Mouse (Mus musculus) limb, embryonic 13.5 days (tissue): ENCODE measurements at regions not wholly inside any gene's neighbourhood (a gene's known extent, or its start where the extent isn't known, plus 50 kb on each side); places are given as distances from the start of the nearest gene placed in this dataset.

Experiments
- ATAC-seq: fragments of 200-750 bp; cut with Nextera tagmentation; 2 replicates; pipeline ENCODE4 v1.8.0; 2017; ENCODE audit warnings: low read depth, moderate number of reproducible peaks, moderate TSS enrichment; ENCODE audit not compliant: low FRiP score
- H3K27ac ChIP-seq: fragments of 300-500 bp; sonication (generic); 2 replicates; pipeline ENCODE4 v1.5.1; 2015; ENCODE audit warnings: inconsistent platforms, mild to moderate bottlenecking, moderate library complexity
- H3K27me3 ChIP-seq: fragments of 300-500 bp; sonication (generic); 2 replicates; pipeline ENCODE4 v1.6.1; 2015; ENCODE audit warnings: mild to moderate bottlenecking, inconsistent platforms
- H3K36me3 ChIP-seq: fragments of 300-500 bp; sonication (generic); 2 replicates; pipeline ENCODE4 v1.6.1; 2015; ENCODE audit warnings: inconsistent platforms, mild to moderate bottlenecking, moderate library complexity
- H3K4me1 ChIP-seq: fragments of 300-500 bp; sonication (generic); 2 replicates; pipeline ENCODE4 v1.6.1; 2015; ENCODE audit warnings: inconsistent platforms
- H3K4me2 ChIP-seq: fragments of 300-500 bp; sonication (generic); replicated peaks from 2 replicates; pipeline ENCODE4 v1.6.1; 2015; ENCODE audit warnings: inconsistent platforms, mild to moderate bottlenecking, moderate library complexity
- H3K4me3 ChIP-seq: fragments of 300-500 bp; sonication (generic); 2 replicates; pipeline ENCODE4 v1.5.1; 2015; ENCODE audit warnings: moderate library complexity, mild to moderate bottlenecking, inconsistent platforms
- H3K9ac ChIP-seq: fragments of 300-500 bp; sonication (generic); 2 replicates; pipeline ENCODE4 v1.6.1; 2015; ENCODE audit warnings: mild to moderate bottlenecking, inconsistent platforms
- H3K9me3 ChIP-seq: fragments of 300-500 bp; sonication (generic); 2 replicates; pipeline ENCODE4 v1.6.1; 2016; ENCODE audit warnings: inconsistent platforms
- WGBS: fragments of 180-500 bp; shearing (Covaris S2); methylation state at CpG from one replicate; pipeline ENCODE4 v1.1.7; 2015; 5-methylcytosine and 5-hydroxymethylcytosine counted together

DNA sequence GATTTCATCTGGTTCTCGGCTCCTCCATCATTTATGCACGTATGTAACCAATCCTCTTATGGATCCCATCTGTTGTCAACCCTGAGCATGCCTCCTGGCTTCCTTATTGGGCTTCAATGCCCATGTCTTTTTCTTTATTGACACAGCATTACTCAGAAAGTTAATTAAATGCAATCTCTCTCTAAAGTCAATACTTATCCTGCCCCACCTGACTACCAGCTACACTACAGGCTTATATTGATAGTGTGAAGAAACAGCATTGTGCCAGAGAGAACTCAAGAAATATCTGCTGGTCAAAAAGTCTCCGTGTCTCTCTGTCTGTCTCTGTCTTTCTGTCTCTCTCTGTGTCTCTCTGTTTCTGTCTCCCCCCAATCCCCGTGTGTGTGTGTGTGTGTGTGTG, 194.7 kb upstream of the Rfx3 start:
- H3K9ac ChIP-seq = no peak overlapping the region
- 81% methylated on average over 4 of the region's 4 CpGs for WGBS
- ATAC-seq = no peak

DNA sequence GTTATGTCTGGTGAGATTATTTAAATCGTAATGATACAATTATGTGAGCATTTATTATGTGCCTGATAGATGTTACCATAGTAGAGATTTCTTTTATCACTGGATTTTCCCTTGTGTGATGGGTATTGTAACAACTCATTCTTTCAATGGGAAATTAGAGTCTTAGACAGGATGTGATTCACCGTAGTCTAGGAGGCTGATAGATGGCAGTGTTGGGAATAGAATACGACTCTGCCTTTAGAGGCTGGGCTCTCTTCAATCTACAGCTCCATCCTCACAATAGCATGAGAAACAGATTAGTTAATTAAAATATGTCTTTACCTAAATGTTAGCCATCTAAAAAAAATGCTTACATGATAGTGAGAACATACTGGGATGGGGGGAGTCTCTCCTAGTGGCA, 192.8 kb upstream of the Rfx3 start:
- Histone ChIP-seq H3K4me3 (no peak overlapping the region), H3K36me3 (no peaks in the 10 kb centered on the region), H3K4me1 (no peaks in the 10 kb centered on the region), H3K9ac (no peak overlapping the region), H3K4me2 (no peak overlapping the region), H3K9me3 (no peaks in the 10 kb centered on the region), H3K27me3 (no peaks in the 10 kb centered on the region), H3K27ac (no peak overlapping the region)
- ATAC-seq = no peak
- WGBS = 81% methylated on average over 3 of the region's 3 CpGs

More for the DNA sequence above, 194.7 kb upstream of the Rfx3 start:
- Histone ChIP-seq H3K4me2 (no peak overlapping the region), H3K27ac (no peak overlapping the region), H3K36me3 (no peaks in the 10 kb centered on the region), H3K4me1 (no peaks in the 10 kb centered on the region), H3K27me3 (no peaks in the 10 kb centered on the region), H3K4me3 (no peak overlapping the region), H3K9me3 (no peaks in the 10 kb centered on the region)

DNA sequence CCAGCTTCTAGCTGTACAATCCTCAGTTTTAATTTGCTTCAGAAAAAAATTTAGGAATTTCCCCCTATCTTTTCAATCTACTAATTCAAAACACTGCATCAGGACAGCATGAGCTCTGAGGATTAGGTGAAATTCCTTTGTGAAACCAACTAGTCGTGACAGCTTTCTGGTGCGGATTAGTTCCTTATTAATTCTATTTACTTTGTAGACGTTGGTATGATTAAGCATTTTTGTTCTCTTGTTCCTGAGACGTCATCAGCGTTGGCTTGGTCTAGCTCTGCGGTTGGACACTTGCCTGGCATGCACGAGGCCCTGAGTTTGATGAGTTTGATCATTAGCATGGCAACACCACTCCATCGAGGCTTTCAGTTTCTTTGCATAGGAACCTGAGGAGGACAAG, 188.4 kb upstream of the Rfx3 start:
- H3K27ac ChIP-seq = no peak overlapping the region
- no peak for ATAC-seq
- H3K4me3 ChIP-seq = no peak overlapping the region

DNA sequence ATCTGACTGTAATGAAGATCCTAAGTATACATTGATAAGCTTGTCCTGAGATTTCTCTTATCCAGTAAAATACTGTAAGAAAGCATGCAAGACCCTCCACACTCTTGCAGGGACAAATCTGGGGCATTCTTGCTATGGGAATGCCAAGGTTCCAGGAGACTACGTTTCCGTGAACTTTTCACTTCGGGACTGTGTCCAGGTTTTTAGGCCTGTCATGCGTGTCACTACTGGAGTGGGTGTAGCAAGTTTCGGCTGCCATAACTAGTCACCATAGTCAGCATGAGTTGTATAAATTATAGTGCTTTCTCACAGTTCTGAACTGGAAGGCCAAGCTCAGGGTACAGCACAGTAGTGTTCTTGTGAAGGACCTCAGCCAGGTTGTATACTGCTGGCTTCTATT, 185.9 kb upstream of the Rfx3 start:
- Histone ChIP-seq H3K4me2 (no peak overlapping the region), H3K4me1 (no peaks in the 10 kb centered on the region), H3K9ac (no peak overlapping the region), H3K4me3 (no peak overlapping the region), H3K27me3 (no peaks in the 10 kb centered on the region), H3K9me3 (no peaks in the 10 kb centered on the region), H3K27ac (no peak overlapping the region), H3K36me3 (no peaks in the 10 kb centered on the region)
- ATAC-seq = no peak
- WGBS = 94% methylated on average over 5 of the region's 5 CpGs

More for the DNA sequence above, 188.4 kb upstream of the Rfx3 start:
- no peak overlapping the region for H3K4me2 ChIP-seq
- no peaks in the 10 kb centered on the region for H3K27me3 ChIP-seq
- no peak overlapping the region for H3K9ac ChIP-seq
- 61% methylated on average over 8 of the region's 8 CpGs for WGBS
- no peaks in the 10 kb centered on the region for H3K9me3 ChIP-seq
- no peaks in the 10 kb centered on the region for H3K36me3 ChIP-seq
- H3K4me1 ChIP-seq = no peaks in the 10 kb centered on the region

DNA sequence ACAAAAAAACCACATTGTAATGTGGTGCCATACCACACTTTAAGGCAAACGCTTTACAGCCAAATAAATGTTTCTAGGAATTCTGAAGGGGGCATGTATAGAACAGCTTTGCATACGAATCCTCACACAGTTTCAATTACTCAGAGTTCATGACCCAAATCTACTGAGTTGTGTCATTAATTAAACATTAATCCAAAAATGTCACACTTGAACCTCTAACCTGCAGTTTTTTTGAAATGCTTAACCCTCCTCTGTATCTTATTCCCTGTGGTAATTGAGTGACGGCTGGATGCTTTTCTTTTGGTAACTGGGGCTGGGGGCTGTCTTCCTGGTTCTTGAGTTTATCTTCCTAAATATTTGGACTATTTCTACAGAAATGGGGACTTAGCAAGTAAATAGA, 181.3 kb upstream of the Rfx3 start:
- peaks cover 4% of the 10 kb centered on the region; the same call in 1 of the 2 replicates for H3K4me1 ChIP-seq
- no peaks in the 10 kb centered on the region for H3K9me3 ChIP-seq
- no peak overlapping the region for H3K9ac ChIP-seq
- WGBS = 57% methylated on average over 3 of the region's 3 CpGs
- H3K27me3 ChIP-seq = no peaks in the 10 kb centered on the region
- H3K4me3 ChIP-seq = no peak overlapping the region
- H3K27ac ChIP-seq = no peak overlapping the region
- H3K4me2 ChIP-seq = no peak overlapping the region
- no peaks in the 10 kb centered on the region for H3K36me3 ChIP-seq
- no peak for ATAC-seq

DNA sequence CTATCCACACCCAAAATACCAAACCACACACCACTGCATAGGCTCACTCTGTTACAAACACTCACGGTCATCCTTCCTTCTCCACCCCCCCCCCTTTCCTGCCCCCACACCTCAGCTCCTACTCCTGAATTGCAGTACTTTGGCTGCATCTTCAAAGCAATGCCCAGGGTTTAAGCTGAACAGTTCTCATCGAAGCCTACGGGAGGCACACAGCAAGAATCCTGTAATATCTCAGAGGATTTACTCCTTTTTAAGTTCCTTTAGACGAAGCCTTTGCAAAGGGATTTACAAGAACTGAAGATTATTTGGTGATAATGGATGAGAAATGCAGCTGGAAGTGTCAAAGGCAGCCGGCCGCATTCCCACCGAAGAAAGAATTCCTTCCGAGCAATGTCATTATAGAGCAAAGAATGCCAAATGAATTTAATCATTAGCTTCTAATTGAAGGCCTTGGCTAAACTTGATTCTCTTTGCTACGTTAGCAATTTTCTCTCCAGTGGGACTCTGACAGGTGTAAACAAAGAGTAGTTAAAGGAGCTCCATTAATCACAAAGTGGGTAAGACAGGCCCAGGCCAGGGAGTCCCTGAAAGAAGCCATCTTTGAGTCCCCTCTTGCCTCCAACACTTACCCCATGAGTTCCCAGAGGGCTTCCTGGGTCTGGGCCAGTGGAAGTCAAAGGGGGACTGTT, 180.6 kb upstream of the Rfx3 start:
- Histone ChIP-seq H3K9me3 (no peaks in the 10 kb centered on the region), H3K4me2 (no peak overlapping the region), H3K4me3 (no peak overlapping the region), H3K36me3 (no peaks in the 10 kb centered on the region), H3K27me3 (no peaks in the 10 kb centered on the region), H3K4me1 (peaks cover 4% of the 10 kb centered on the region; the same call in 1 of the 2 replicates), H3K27ac (no peak overlapping the region), H3K9ac (no peak overlapping the region)
- 27% methylated on average over 9 of the region's 9 CpGs for WGBS
- no peak for ATAC-seq

DNA sequence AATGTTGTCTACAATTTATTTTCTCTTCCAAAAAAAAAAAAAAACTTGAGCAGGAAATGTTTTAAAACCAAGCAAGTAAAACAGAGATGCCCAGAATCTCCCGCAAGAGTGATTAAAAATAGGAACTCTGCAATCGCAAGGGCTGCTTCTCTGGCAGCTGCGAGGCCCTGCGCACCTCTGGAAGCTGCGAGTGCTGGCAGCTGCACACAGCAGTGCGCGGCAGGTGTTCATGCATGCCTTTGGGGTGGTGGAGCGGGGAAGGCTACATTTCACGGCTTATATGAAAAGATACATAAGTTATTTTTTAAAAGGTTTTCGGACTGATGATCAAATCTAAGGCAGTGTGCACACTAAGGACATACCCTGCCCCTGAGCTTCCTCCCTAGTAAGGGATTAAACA, 179.3 kb upstream of the Rfx3 start:
- Histone ChIP-seq H3K4me3 (no peak overlapping the region), H3K4me1 (peaks cover 4% of the 10 kb centered on the region; the same call in 1 of the 2 replicates), H3K9me3 (no peaks in the 10 kb centered on the region), H3K36me3 (no peaks in the 10 kb centered on the region), H3K9ac (no peak overlapping the region), H3K4me2 (no peak overlapping the region), H3K27me3 (no peaks in the 10 kb centered on the region), H3K27ac (no peak overlapping the region)
- no peak for ATAC-seq
- 44% methylated on average over 10 of the region's 10 CpGs for WGBS

DNA sequence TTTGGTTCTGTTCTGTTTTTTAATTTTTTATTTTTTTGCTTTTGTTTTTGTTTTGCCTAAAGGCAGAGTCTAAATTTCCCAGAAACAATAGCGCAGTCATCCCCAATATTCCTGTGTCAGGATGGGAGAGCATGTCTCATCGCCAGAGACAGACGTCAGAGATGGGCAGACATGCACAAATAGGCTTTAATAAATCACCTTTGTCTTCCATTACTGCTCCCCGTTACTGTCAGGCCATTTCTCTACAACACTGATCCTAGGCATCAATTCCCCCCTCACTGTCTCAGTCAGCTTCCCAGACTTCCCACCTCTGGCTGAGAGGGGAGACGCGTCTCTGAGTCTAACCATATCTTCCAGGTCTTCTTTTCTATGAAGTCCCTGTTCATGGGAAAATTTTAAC, 177.4 kb upstream of the Rfx3 start:
- Histone ChIP-seq H3K27ac (no peak overlapping the region), H3K4me3 (no peak overlapping the region), H3K4me1 (peaks cover 4% of the 10 kb centered on the region; the same call in 1 of the 2 replicates), H3K27me3 (no peaks in the 10 kb centered on the region), H3K4me2 (no peak overlapping the region), H3K9me3 (no peaks in the 10 kb centered on the region), H3K36me3 (no peaks in the 10 kb centered on the region), H3K9ac (no peak overlapping the region)
- ATAC-seq = no peak
- 81% methylated on average over 6 of the region's 6 CpGs for WGBS

DNA sequence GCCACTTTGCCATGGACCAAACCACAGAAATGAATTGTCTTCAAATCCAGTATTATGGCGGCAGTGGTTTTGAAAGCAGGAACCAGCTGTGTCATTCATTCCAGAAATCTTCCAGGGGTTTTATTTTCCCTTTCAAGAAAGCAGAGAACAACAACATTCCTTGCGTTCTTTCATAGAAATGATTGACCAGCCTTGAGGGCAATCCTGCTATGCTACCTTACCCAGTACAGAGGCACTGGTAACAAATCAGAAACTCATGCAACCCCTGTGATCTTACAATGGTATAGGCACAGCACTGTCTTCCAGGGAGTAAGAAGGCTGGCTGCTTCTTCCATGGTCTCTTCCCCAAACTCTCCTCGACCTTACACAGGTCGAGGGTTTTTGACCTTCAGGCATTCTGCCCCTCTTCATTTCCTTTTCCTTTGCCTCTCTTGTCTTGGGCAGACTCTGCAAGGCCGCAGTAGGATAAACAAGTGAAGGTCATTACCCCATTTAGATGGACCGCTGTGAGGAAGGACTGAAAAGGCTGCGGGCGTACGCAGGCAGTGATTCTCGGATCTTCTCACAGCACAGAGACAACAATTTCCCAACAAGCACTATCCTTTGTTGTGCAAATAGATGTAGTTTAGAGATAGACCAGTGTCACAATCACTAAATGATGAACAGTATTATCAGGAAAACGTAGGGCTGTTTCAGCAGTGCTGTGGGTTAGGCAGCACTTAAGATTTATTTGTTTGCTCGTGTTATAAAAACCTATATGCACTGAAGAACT, 171.6 kb upstream of the Rfx3 start:
- H3K4me2 ChIP-seq = no peak overlapping the region
- H3K9me3 ChIP-seq = no peaks in the 10 kb centered on the region
- WGBS = 82% methylated on average over 12 of the region's 12 CpGs
- ATAC-seq = no peak
- no peaks in the 10 kb centered on the region for H3K36me3 ChIP-seq
- H3K27me3 ChIP-seq = no peaks in the 10 kb centered on the region
- H3K4me1 ChIP-seq = no peaks in the 10 kb centered on the region
- H3K27ac ChIP-seq = no peak overlapping the region
- H3K9ac ChIP-seq = no peak overlapping the region
- no peak overlapping the region for H3K4me3 ChIP-seq

DNA sequence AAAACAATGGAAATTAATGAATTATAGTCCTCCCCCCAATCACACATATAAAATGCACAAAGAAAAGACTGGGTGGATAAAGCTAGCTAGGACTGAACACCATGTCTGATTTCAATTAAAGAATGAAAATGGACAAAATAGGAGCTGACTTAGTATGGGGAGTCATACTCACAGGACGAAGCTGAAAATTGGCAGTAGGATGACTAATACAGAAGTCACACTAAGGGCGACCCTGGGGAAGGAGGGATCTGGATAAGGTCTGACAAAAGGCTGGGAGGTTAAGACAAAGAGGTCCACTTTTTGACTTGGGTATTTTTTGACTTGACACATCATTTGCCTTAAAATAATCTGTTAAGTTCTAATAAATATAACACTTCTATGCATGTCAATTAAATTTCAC, 170.2 kb upstream of the Rfx3 start:
- Histone ChIP-seq H3K36me3 (no peaks in the 10 kb centered on the region), H3K9ac (no peak overlapping the region), H3K27me3 (no peaks in the 10 kb centered on the region), H3K9me3 (no peaks in the 10 kb centered on the region), H3K4me1 (no peaks in the 10 kb centered on the region; the same call in 1 of the 2 replicates), H3K4me3 (no peak overlapping the region), H3K4me2 (no peak overlapping the region), H3K27ac (no peak overlapping the region)
- 76% methylated on average over 2 of the region's 2 CpGs for WGBS
- ATAC-seq = no peak

DNA sequence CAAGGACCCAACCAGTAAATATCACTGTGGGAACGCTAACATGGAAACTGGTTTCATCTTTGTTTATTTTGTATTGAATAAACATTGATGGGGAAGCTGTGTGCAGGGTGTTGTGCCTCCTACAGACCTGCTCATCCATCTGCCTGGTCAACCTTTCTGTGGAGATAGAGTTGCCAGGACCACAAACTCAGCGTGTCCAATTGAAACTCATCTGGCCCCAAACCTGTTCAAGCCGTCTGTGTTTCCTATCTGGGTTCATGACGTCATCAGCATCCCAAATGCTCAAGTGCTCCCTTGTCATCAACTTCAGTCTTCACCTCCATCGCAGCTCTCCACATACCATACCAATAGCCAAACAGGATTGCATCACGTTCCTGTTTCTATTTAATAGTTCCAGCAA, 167.1 kb upstream of the Rfx3 start:
- H3K9ac ChIP-seq = no peak overlapping the region
- ATAC-seq = no peak
- H3K4me1 ChIP-seq = no peaks in the 10 kb centered on the region; the same call in 1 of the 2 replicates
- no peak overlapping the region for H3K4me3 ChIP-seq
- WGBS = 85% methylated on average over 6 of the region's 6 CpGs
- H3K4me2 ChIP-seq = no peak overlapping the region
- H3K36me3 ChIP-seq = no peaks in the 10 kb centered on the region
- H3K27me3 ChIP-seq = no peaks in the 10 kb centered on the region
- no peak overlapping the region for H3K27ac ChIP-seq
- no peaks in the 10 kb centered on the region for H3K9me3 ChIP-seq

DNA sequence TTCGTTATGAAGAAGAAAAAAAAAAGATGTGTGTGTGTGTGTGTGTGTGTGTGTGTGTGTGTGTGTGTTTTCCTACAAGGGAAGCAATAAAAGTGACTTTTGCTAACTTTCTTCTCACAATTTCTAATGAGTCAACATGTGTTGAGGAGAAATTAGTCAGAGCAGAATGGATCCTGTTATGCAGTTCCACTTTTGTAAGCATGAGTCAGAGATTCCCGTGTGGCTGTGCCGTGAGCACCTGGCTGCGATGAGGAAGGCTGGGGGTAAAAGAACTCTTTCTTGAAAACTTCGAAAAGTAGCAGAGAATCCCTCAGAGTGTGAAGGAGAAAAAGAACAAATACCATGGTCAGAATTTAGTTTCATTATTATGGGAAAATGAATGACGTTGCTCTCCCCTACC, 165.9 kb upstream of the Rfx3 start:
- Histone ChIP-seq H3K4me1 (no peaks in the 10 kb centered on the region; the same call in 1 of the 2 replicates), H3K4me3 (no peak overlapping the region), H3K4me2 (no peak overlapping the region), H3K9ac (no peak overlapping the region), H3K27me3 (no peaks in the 10 kb centered on the region), H3K27ac (no peak overlapping the region), H3K9me3 (no peaks in the 10 kb centered on the region), H3K36me3 (no peaks in the 10 kb centered on the region)
- 55% methylated on average over 6 of the region's 6 CpGs for WGBS
- ATAC-seq = no peak
